Mouse (Mus musculus): ENCODE data around the gene Cmtm6. TPM values are rescaled to one million over a fixed set of nuclear protein-coding genes. Genes with fewer than 3 reads are reported as not detected.

The Cmtm6 gene
- polyA plus RNA-seq, 1 experiment from 2014 or later = 56.7 TPM

DNA sequence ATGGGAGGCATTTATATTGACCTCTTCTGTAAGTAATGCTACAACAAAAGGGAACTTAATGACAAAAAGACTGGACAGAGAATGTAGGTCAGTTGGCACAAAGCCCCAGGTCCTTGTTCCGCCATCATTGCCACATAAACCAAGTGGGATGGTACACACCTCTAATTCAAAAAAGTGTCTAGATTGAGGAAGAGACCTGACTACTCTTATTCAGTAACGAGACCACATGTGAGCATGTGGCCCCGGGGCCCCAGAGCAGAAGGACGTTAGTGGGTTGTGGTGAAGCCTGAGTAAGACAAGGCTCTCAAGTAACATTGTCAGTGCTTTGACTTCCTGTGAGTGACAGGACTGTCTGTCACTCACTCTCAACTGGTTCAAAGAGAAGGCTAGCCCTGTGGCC is 39.3 kb downstream of the Cmtm6 start:
- Histone ChIP-seq H3K4me2 (replicated peaks; ENCODE audit: low read depth, low read length) (no peak overlapping the region), H3K9ac (replicated peaks; ENCODE audit: low read depth, low read length) (no peak overlapping the region), H3K4me3 (ENCODE audit: low read depth, low read length) (no peak overlapping the region), H3K4me1 (ENCODE audit: control insufficient read depth, insufficient read depth, low read length) (no peaks in the 10 kb centered on the region), H3K36me3 (ENCODE audit: control insufficient read depth, insufficient read depth, low read length) (no peaks in the 10 kb centered on the region; the same call in 1 of the 2 replicates), H3K27me3 (ENCODE audit: control insufficient read depth, insufficient read depth, low read length) (no peaks in the 10 kb centered on the region), H3K27ac (ENCODE audit: low read length) (no peak overlapping the region), H3K9me3 (ENCODE audit: control insufficient read depth, low read depth, low read length) (no peaks in the 10 kb centered on the region)
- WGBS = 90% methylated on average over 4 of the region's 4 CpGs
- no peak for ATAC-seq (ENCODE audit: insufficient number of reproducible peaks, insufficient read depth, low FRiP score, low read depth)

DNA sequence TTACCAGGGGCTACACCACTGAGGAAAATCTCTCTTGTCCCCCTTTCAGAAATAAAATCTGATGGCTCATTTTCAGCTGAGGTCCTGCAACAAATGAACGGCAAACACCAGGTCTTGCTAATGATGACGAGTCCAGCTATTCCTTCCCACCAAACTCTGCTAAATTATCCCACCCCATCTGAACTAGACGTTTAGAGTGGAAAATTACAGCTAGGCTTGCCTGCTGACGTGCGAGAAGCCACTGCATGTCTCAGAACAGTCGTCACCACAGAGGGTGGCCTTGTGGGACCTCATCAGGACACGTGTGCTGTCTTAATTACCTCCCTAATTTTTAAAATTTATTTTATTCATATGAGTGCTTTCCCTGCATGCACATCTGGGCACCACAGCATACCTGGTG is 40.6 kb downstream of the Cmtm6 start:
- Histone ChIP-seq H3K4me3 (ENCODE audit: low read depth, low read length) (no peak overlapping the region), H3K36me3 (ENCODE audit: control insufficient read depth, insufficient read depth, low read length) (no peaks in the 10 kb centered on the region; the same call in 1 of the 2 replicates), H3K9ac (replicated peaks; ENCODE audit: low read depth, low read length) (no peak overlapping the region), H3K4me2 (replicated peaks; ENCODE audit: low read depth, low read length) (no peak overlapping the region), H3K27ac (ENCODE audit: low read length) (no peak overlapping the region), H3K9me3 (ENCODE audit: control insufficient read depth, low read depth, low read length) (no peaks in the 10 kb centered on the region), H3K27me3 (ENCODE audit: control insufficient read depth, insufficient read depth, low read length) (no peaks in the 10 kb centered on the region), H3K4me1 (ENCODE audit: control insufficient read depth, insufficient read depth, low read length) (no peaks in the 10 kb centered on the region)
- 87% methylated on average over 7 of the region's 7 CpGs for WGBS
- ATAC-seq (ENCODE audit: insufficient number of reproducible peaks, insufficient read depth, low FRiP score, low read depth) = no peak

DNA sequence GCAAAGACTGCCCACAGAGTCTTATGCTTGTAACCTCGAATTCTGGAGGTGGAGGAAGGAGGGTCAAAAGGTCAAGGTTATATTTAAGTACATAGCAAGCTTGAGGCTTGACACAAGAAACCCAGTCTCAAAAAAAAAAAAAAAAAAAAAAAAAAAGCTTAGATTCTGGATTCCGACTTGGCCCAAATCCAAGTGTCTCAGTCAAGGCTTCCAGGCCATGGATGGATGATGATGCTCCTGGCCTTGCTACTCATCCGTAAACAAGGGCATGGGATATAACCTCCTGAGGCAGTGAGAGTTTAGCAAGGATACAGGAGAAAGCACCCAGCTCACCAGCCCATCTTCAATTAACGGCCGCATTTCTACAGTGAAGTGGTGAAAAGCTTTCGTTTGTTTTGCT is 43.7 kb downstream of the Cmtm6 start:
- Histone ChIP-seq H3K9me3 (ENCODE audit: control insufficient read depth, low read depth, low read length) (no peaks in the 10 kb centered on the region), H3K36me3 (ENCODE audit: control insufficient read depth, insufficient read depth, low read length) (no peaks in the 10 kb centered on the region; the same call in 1 of the 2 replicates), H3K4me1 (ENCODE audit: control insufficient read depth, insufficient read depth, low read length) (no peaks in the 10 kb centered on the region), H3K27ac (ENCODE audit: low read length) (no peak overlapping the region), H3K4me3 (ENCODE audit: low read depth, low read length) (no peak overlapping the region), H3K4me2 (replicated peaks; ENCODE audit: low read depth, low read length) (no peak overlapping the region), H3K27me3 (ENCODE audit: control insufficient read depth, insufficient read depth, low read length) (no peaks in the 10 kb centered on the region), H3K9ac (replicated peaks; ENCODE audit: low read depth, low read length) (no peak overlapping the region)
- no peak for ATAC-seq (ENCODE audit: insufficient number of reproducible peaks, insufficient read depth, low FRiP score, low read depth)
- WGBS = 66% methylated on average over 6 of the region's 6 CpGs

DNA sequence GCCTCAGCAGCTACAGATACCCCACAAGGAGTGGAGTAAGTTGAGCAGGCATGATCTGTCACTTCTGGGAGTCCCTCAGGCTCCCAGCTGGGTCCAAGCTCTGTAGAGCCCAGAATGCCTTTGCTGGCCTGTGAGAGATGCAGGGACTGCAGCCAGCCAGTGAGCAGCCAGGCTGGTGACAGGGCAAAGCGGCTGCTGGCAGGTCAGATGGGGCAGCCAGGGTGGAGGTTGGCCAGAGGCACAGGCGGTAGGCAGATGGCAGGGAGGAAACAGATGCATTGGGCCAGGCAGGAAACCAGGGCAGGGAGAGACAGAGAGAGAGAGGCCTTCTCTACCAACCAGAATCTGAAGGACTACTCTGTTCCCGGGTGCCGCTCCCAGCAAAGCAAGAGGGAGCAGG is 44.4 kb downstream of the Cmtm6 start:
- ATAC-seq (ENCODE audit: insufficient number of reproducible peaks, insufficient read depth, low FRiP score, low read depth) = no peak
- peaks cover 3% of the 10 kb centered on the region; the same call in 1 of the 2 replicates for H3K4me1 ChIP-seq (ENCODE audit: control insufficient read depth, insufficient read depth, low read length)
- no peak overlapping the region for H3K27ac ChIP-seq (ENCODE audit: low read length)
- WGBS = 75% methylated on average over 4 of the region's 4 CpGs
- no peaks in the 10 kb centered on the region for H3K27me3 ChIP-seq (ENCODE audit: control insufficient read depth, insufficient read depth, low read length)
- no peaks in the 10 kb centered on the region for H3K9me3 ChIP-seq (ENCODE audit: control insufficient read depth, low read depth, low read length)
- H3K4me2 ChIP-seq (replicated peaks; ENCODE audit: low read depth, low read length) = no peak overlapping the region
- no peaks in the 10 kb centered on the region; the same call in 1 of the 2 replicates for H3K36me3 ChIP-seq (ENCODE audit: control insufficient read depth, insufficient read depth, low read length)
- no peak overlapping the region for H3K9ac ChIP-seq (replicated peaks; ENCODE audit: low read depth, low read length)
- no peak overlapping the region for H3K4me3 ChIP-seq (ENCODE audit: low read depth, low read length)

GRCm38 (mm10) chr9:114776361-114776760 is 45.4 kb downstream of the Cmtm6 start:
- Histone ChIP-seq H3K27ac (ENCODE audit: low read length) (no peak overlapping the region), H3K9me3 (ENCODE audit: control insufficient read depth, low read depth, low read length) (no peaks in the 10 kb centered on the region), H3K4me1 (ENCODE audit: control insufficient read depth, insufficient read depth, low read length) (peaks cover 6% of the 10 kb centered on the region; the same call in 1 of the 2 replicates), H3K36me3 (ENCODE audit: control insufficient read depth, insufficient read depth, low read length) (no peaks in the 10 kb centered on the region), H3K27me3 (ENCODE audit: control insufficient read depth, insufficient read depth, low read length) (no peaks in the 10 kb centered on the region), H3K4me3 (ENCODE audit: low read depth, low read length) (no peak overlapping the region), H3K9ac (replicated peaks; ENCODE audit: low read depth, low read length) (no peak overlapping the region), H3K4me2 (replicated peaks; ENCODE audit: low read depth, low read length) (no peak overlapping the region)
- 81% methylated on average over 3 of the region's 3 CpGs for WGBS
- no peak for ATAC-seq (ENCODE audit: insufficient number of reproducible peaks, insufficient read depth, low FRiP score, low read depth)

GRCm38 (mm10) chr9:114777178-114778046 is 46.5 kb downstream of the Cmtm6 start:
- no peak overlapping the region for H3K27ac ChIP-seq (ENCODE audit: low read length)
- H3K4me3 ChIP-seq (ENCODE audit: low read depth, low read length) = no peak overlapping the region
- WGBS = 63% methylated on average over 6 of the region's 6 CpGs
- ATAC-seq (ENCODE audit: insufficient number of reproducible peaks, insufficient read depth, low FRiP score, low read depth) = no peak
- no peak overlapping the region for H3K9ac ChIP-seq (replicated peaks; ENCODE audit: low read depth, low read length)
- no peaks in the 10 kb centered on the region for H3K9me3 ChIP-seq (ENCODE audit: control insufficient read depth, low read depth, low read length)
- no peaks in the 10 kb centered on the region for H3K27me3 ChIP-seq (ENCODE audit: control insufficient read depth, insufficient read depth, low read length)
- H3K4me1 ChIP-seq (ENCODE audit: control insufficient read depth, insufficient read depth, low read length) = peaks cover 6% of the 10 kb centered on the region; the same call in 1 of the 2 replicates
- H3K4me2 ChIP-seq (replicated peaks; ENCODE audit: low read depth, low read length) = no peak overlapping the region
- H3K36me3 ChIP-seq (ENCODE audit: control insufficient read depth, insufficient read depth, low read length) = no peaks in the 10 kb centered on the region

- Histone ChIP-seq H3K27ac (ENCODE audit: low read length) (no peak overlapping the region), H3K36me3 (ENCODE audit: control insufficient read depth, insufficient read depth, low read length) (no peaks in the 10 kb centered on the region), H3K9ac (replicated peaks; ENCODE audit: low read depth, low read length) (no peak overlapping the region), H3K4me2 (replicated peaks; ENCODE audit: low read depth, low read length) (no peak overlapping the region), H3K4me1 (ENCODE audit: control insufficient read depth, insufficient read depth, low read length) (peaks cover 6% of the 10 kb centered on the region; the same call in 1 of the 2 replicates), H3K4me3 (ENCODE audit: low read depth, low read length) (no peak overlapping the region), H3K9me3 (ENCODE audit: control insufficient read depth, low read depth, low read length) (no peaks in the 10 kb centered on the region), H3K27me3 (ENCODE audit: control insufficient read depth, insufficient read depth, low read length) (no peaks in the 10 kb centered on the region)
- no peak for ATAC-seq (ENCODE audit: insufficient number of reproducible peaks, insufficient read depth, low FRiP score, low read depth)
- 80% methylated on average over 7 of the region's 7 CpGs for WGBS
Measured at GRCm38 (mm10) chr9:114778047-114778390, 47.1 kb downstream of the Cmtm6 start.

- 94% methylated on average over 7 of the region's 7 CpGs for WGBS
- H3K4me2 ChIP-seq (replicated peaks; ENCODE audit: low read depth, low read length) = no peak overlapping the region
- no peaks in the 10 kb centered on the region for H3K9me3 ChIP-seq (ENCODE audit: control insufficient read depth, low read depth, low read length)
- peaks cover 6% of the 10 kb centered on the region; the same call in 1 of the 2 replicates for H3K4me1 ChIP-seq (ENCODE audit: control insufficient read depth, insufficient read depth, low read length)
- H3K4me3 ChIP-seq (ENCODE audit: low read depth, low read length) = no peak overlapping the region
- H3K27ac ChIP-seq (ENCODE audit: low read length) = no peak overlapping the region
- H3K27me3 ChIP-seq (ENCODE audit: control insufficient read depth, insufficient read depth, low read length) = no peaks in the 10 kb centered on the region
- H3K9ac ChIP-seq (replicated peaks; ENCODE audit: low read depth, low read length) = no peak overlapping the region
- no peaks in the 10 kb centered on the region for H3K36me3 ChIP-seq (ENCODE audit: control insufficient read depth, insufficient read depth, low read length)
- ATAC-seq (ENCODE audit: insufficient number of reproducible peaks, insufficient read depth, low FRiP score, low read depth) = no peak
Measured at GRCm38 (mm10) chr9:114778877-114779276, 48.0 kb downstream of the Cmtm6 start.

All from stomach, embryonic 14.5 days (tissue).